Mouse (Mus musculus) small intestine, adult 2 months (tissue): ENCODE data around the gene Tom1l1. TPM values are rescaled to one million over a fixed set of nuclear protein-coding genes. Genes with fewer than 3 reads are reported as not detected.

Source experiments
- H3K27ac ChIP-seq: fragments of 200-500 bp; 2 replicates; pipeline ENCODE4 v1.5.1; 2012; ENCODE audit warnings: low read depth, low read length, control low read depth, inconsistent platforms; ENCODE audit not compliant: insufficient read depth
- H3K27me3 ChIP-seq: fragments of 200-500 bp; 2 replicates; pipeline ENCODE4 v1.6.1; 2012; ENCODE audit warnings: mild to moderate bottlenecking, moderate library complexity, low read length, inconsistent platforms; ENCODE audit not compliant: control insufficient read depth, insufficient read depth
- H3K36me3 ChIP-seq: fragments of 200-500 bp; 2 replicates; pipeline ENCODE4 v1.6.1; 2012; ENCODE audit warnings: mild to moderate bottlenecking, low read length, control low read depth, inconsistent platforms; ENCODE audit not compliant: control insufficient read depth, insufficient read depth
- H3K4me1 ChIP-seq: fragments of 200-500 bp; 2 replicates; pipeline ENCODE4 v1.6.1; 2012; ENCODE audit warnings: low read length, inconsistent platforms, mixed read lengths; ENCODE audit not compliant: control insufficient read depth, insufficient read depth, insufficient read length
- H3K4me3 ChIP-seq: fragments of 200-500 bp; 2 replicates; pipeline ENCODE4 v1.5.1; 2012; ENCODE audit warnings: low read depth, mild to moderate bottlenecking, control low read depth, inconsistent platforms, low read length, moderate library complexity
- CTCF ChIP-seq: fragments of 200-500 bp; IDR thresholded peaks from 2 replicates; pipeline ENCODE4 v1.5.1; 2012; ENCODE audit warnings: low read depth, mild to moderate bottlenecking, control low read depth, inconsistent platforms, low read length, moderate library complexity, mixed read lengths; ENCODE audit not compliant: insufficient replicate concordance, insufficient read length; ENCODE audit errors: extremely low read depth
- POLR2A ChIP-seq: fragments of 200-500 bp; IDR thresholded peaks from 2 replicates; pipeline ENCODE4 v1.6.1; 2012; ENCODE audit warnings: low read depth, mild to moderate bottlenecking, control low read depth, inconsistent platforms, low read length, moderate library complexity
- WGBS: fragments of 180-500 bp; shearing (Covaris S2); methylation state at CpG from one replicate; pipeline ENCODE4 v1.1.7; 2018; 5-methylcytosine and 5-hydroxymethylcytosine counted together
- polyA plus RNA-seq: library from polyadenylated mRNA; depleted of rRNA; stranded (reverse); fragments of >200 nt; gene quantifications from 2 replicates; pipeline ENCODE4 v1.2.3, GENCODE M21; 2012

Gene Tom1l1
- polyA plus RNA-seq, 1 experiment, result 9.7 TPM

GRCm38 (mm10) chr11:90697480-90698240 lies 9.5 kb upstream of the Tom1l1 start:
- H3K27ac ChIP-seq, result no peak overlapping the region
- H3K4me3 ChIP-seq, result no peak overlapping the region
- peaks cover 2% of the 10 kb centered on the region for H3K4me1 ChIP-seq
- peak; percentile 78; the same call in 1 of the 2 replicates for TF ChIP-seq CTCF
- no peak for TF ChIP-seq POLR2A
- WGBS, result 20% methylated on average over 10 of the region's 10 CpGs
- H3K36me3 ChIP-seq, result no peaks in the 10 kb centered on the region
- H3K27me3 ChIP-seq, result no peaks in the 10 kb centered on the region

- no peak overlapping the region for H3K4me3 ChIP-seq
Observed at GRCm38 (mm10) chr11:90695811-90696210, 7.6 kb upstream of the Tom1l1 start.

GRCm38 (mm10) chr11:90694206-90694605 lies 6.0 kb upstream of the Tom1l1 start:
- peaks cover 2% of the 10 kb centered on the region for H3K4me1 ChIP-seq
- no peak overlapping the region for H3K4me3 ChIP-seq
- TF ChIP-seq CTCF (no peak), POLR2A (no peak)
- no peak overlapping the region for H3K27ac ChIP-seq
- 52% methylated on average over 4 of the region's 4 CpGs for WGBS
- no peaks in the 10 kb centered on the region for H3K27me3 ChIP-seq
- H3K36me3 ChIP-seq, result no peaks in the 10 kb centered on the region

More at GRCm38 (mm10) chr11:90695811-90696210, 7.6 kb upstream of the Tom1l1 start:
- Histone ChIP-seq H3K27ac (no peak overlapping the region), H3K4me1 (peaks cover 2% of the 10 kb centered on the region), H3K27me3 (no peaks in the 10 kb centered on the region), H3K36me3 (no peaks in the 10 kb centered on the region)
- no peak for TF ChIP-seq CTCF
- TF ChIP-seq POLR2A, result no peak
- WGBS, result 53% methylated on average over 9 of the region's 9 CpGs

- Histone ChIP-seq H3K27me3 (no peaks in the 10 kb centered on the region), H3K36me3 (no peaks in the 10 kb centered on the region), H3K4me1 (peaks cover 5% of the 10 kb centered on the region; the same call in 1 of the 2 replicates), H3K4me3 (no peak overlapping the region), H3K27ac (no peak overlapping the region)
- TF ChIP-seq POLR2A (no peak), CTCF (no peak)
- WGBS, result 63% methylated on average over 6 of the region's 6 CpGs
Observed at GRCm38 (mm10) chr11:90690361-90690760, 2.2 kb upstream of the Tom1l1 start.

GRCm38 (mm10) chr11:90687040-90687439 lies 1.1 kb downstream of the Tom1l1 start:
- TF ChIP-seq CTCF (no peak), POLR2A (no peak)
- Histone ChIP-seq H3K4me1 (peaks cover 5% of the 10 kb centered on the region; the same call in 1 of the 2 replicates), H3K27me3 (no peaks in the 10 kb centered on the region), H3K36me3 (peaks cover 15% of the 10 kb centered on the region), H3K27ac (peak overlapping the region; percentile 26; the same call in 1 of the 2 replicates), H3K4me3 (peak overlapping the region; percentile 85)
- under 1% methylated on average over 17 of the region's 17 CpGs for WGBS

- H3K27me3 ChIP-seq, result no peaks in the 10 kb centered on the region
- WGBS, result 39% methylated on average over 13 of the region's 13 CpGs
- H3K4me3 ChIP-seq, result peak overlapping the region; percentile 85
- peaks cover 17% of the 10 kb centered on the region for H3K36me3 ChIP-seq
- peak; percentile 28; the same call in 1 of the 2 replicates for TF ChIP-seq CTCF
- TF ChIP-seq POLR2A, result no peak
- H3K4me1 ChIP-seq, result peaks cover 5% of the 10 kb centered on the region; the same call in 1 of the 2 replicates
- peak overlapping the region; percentile 26; the same call in 1 of the 2 replicates for H3K27ac ChIP-seq
Observed at GRCm38 (mm10) chr11:90686287-90687025, 1.7 kb downstream of the Tom1l1 start.

- H3K27me3 ChIP-seq, result no peaks in the 10 kb centered on the region
- WGBS, result 80% methylated on average over 6 of the region's 6 CpGs
- peaks cover 26% of the 10 kb centered on the region for H3K36me3 ChIP-seq
- H3K4me3 ChIP-seq, result no peak overlapping the region
- peaks cover 5% of the 10 kb centered on the region; the same call in 1 of the 2 replicates for H3K4me1 ChIP-seq
- TF ChIP-seq POLR2A (no peak), CTCF (no peak)
- no peak overlapping the region for H3K27ac ChIP-seq
Observed at GRCm38 (mm10) chr11:90685196-90685595, 3.0 kb downstream of the Tom1l1 start.
